15 mouse cellular contexts compared by ENCODE assay signal in the genomic region with DNA sequence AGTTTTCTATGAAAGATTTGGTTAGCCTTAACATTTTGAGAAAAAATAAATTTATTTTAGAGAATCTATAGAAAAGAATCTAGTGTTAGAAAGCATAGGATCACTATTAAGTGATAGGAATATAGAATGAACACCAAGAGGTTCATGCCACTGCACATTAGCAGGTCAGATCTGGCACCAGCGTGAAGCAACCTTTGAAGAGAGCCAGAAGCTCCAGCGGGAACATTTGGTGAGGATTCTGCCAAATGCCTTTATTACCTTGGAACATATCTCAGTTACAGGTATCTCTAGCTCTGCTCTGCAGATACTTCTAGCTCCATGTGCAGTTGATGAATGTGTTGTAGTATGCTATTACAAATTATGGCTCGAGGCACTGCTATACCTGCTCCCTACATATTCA.
"Had no signal": no experiment of that assay in that cellular context is flagged by ENCODE, and none has a peak within 500 bp of the region (broad histone marks: within the 10 kb centered on the region; RNA-seq: fewer than 3 reads in every experiment).

No protein-coding gene starts in this region.

- H3K4me3 ChIP-seq: kidney, embryonic 15.5 days; limb, embryonic 12.5 days; myocyte; neural tube, embryonic 15.5 days had no signal

- H3K4me1 ChIP-seq: kidney, embryonic 15.5 days; limb, embryonic 12.5 days; neural tube, embryonic 15.5 days had no signal

- H3K27me3 ChIP-seq: kidney, embryonic 15.5 days; limb, embryonic 12.5 days; neural tube, embryonic 15.5 days had no signal

- H3K9me3 ChIP-seq: kidney, embryonic 15.5 days; limb, embryonic 12.5 days; neural tube, embryonic 15.5 days had no signal

- H3K36me3 ChIP-seq: kidney, embryonic 15.5 days; limb, embryonic 12.5 days; neural tube, embryonic 15.5 days had no signal

- DNase-seq: kidney, adult 2 months; kidney, postnatal 14 days; liver; lung, adult 18-20 months; lung, postnatal 36 days; midbrain, embryonic 14.5 days; right cerebral cortex, postnatal 4 days; spleen, adult 18-20 months; thymus, adult 2 months; thymus, postnatal 36 days had no signal

- H3K27ac ChIP-seq: kidney, embryonic 15.5 days; limb, embryonic 12.5 days; liver, embryonic 14.5 days; neural tube, embryonic 15.5 days had no signal
